Mouse (Mus musculus) embryonic facial prominence, embryonic 14.5 days (tissue): ENCODE results near the gene Cspg5. TPM values are rescaled to one million over a fixed set of nuclear protein-coding genes. Genes with fewer than 3 reads are reported as not detected.

Experiments
- microRNA-seq: library from miRNA; unstranded; fragments of <30 nt; microRNA quantifications from one replicate; pipeline ENCODE4, GENCODE M21; 2016; ENCODE audit warnings: borderline number of aligned reads
- polyA plus RNA-seq: library from polyadenylated mRNA; unstranded; fragments of >200 nt; fragmentation: Nextera tagmentation; extraction: Ambion mirVana; gene quantifications from 2 replicates; pipeline ENCODE4 v1.2.1, GENCODE M21; 2014

Gene Cspg5
- polyA plus RNA-seq, 1 experiment from 2014 or later, result 8.3 TPM

Small RNA genes lying within 50 kb of the gene (microRNA-seq; reads per million reads assigned to microRNA genes)
- gene Mir6236, result 10.0 reads per million, percentile 29 among the genes with 10 or more reads in this experiment

Other genes with a start within 250 kb of the Cspg5 start
- 105 and 122 TPM in 2 replicates for gene Smarcc1, start 126.1 kb upstream of the Cspg5 start, polyA plus RNA-seq
- gene Dhx30, start 126.0 kb upstream of the Cspg5 start, polyA plus RNA-seq, result 110 and 120 TPM in 2 replicates
- gene Elp6, start 61.4 kb downstream of the Cspg5 start, polyA plus RNA-seq, result 17.7 and 21.5 TPM in 2 replicates
- 30.3 and 33.0 TPM in 2 replicates for gene Scap, start 89.5 kb downstream of the Cspg5 start, polyA plus RNA-seq
- gene Ptpn23, start 164.4 kb downstream of the Cspg5 start, polyA plus RNA-seq, result 15.3 and 16.6 TPM in 2 replicates
- gene Ngp, start 176.0 kb downstream of the Cspg5 start, polyA plus RNA-seq, result 7.4 and 10.8 TPM in 2 replicates
- 9.4 and 10.1 TPM in 2 replicates for gene Klhl18, start 232.9 kb downstream of the Cspg5 start, polyA plus RNA-seq
- 1.7 and 4.1 TPM in 2 replicates for gene Kif9, start 233.2 kb downstream of the Cspg5 start, polyA plus RNA-seq